ENCODE assay signal across 15 mouse cellular contexts in genomic region chr9:66927696-66928402, GRCm38 (mm10). TPM values are rescaled to one million over a fixed set of nuclear protein-coding genes. Genes with fewer than 3 reads are reported as not detected.
DNase-seq lines count a peak whose midpoint lies in the region; ATAC-seq lines count a peak whose summit lies in the region.
"Had no signal": no experiment of that assay in that cellular context is flagged by ENCODE, and none has a peak within 500 bp of the region (broad histone marks: within the 10 kb centered on the region; RNA-seq: fewer than 3 reads in every experiment).

No protein-coding gene starts in this region.

- no peak overlapping the region for H3K27ac ChIP-seq in hindbrain, embryonic 14.5 days
- H3K27ac ChIP-seq in hindbrain, embryonic 12.5 days: no peak overlapping the region
- H3K27ac ChIP-seq in neural tube, embryonic 13.5 days (replicated peaks): peak overlapping the region; percentile 33; the same call in 1 of the 2 replicates
- H3K27ac ChIP-seq in neural tube, embryonic 15.5 days (replicated peaks): no peak overlapping the region
- H3K27ac ChIP-seq: gastrocnemius, adult 2 months; liver, embryonic 12.5 days had no signal

- no peaks in the 10 kb centered on the region for H3K4me1 ChIP-seq in hindbrain, embryonic 14.5 days (replicated peaks; ENCODE audit: control insufficient read depth, insufficient read depth, low read length)
- no peaks in the 10 kb centered on the region for H3K4me1 ChIP-seq in hindbrain, embryonic 12.5 days
- H3K4me1 ChIP-seq in neural tube, embryonic 13.5 days (replicated peaks): 0 out of 2 replicates have a peak, but pooled peaks cover 4% of the 10 kb centered on the region
- H3K4me1 ChIP-seq in neural tube, embryonic 15.5 days: 0 out of 2 replicates have a peak, but pooled peaks cover 5% of the 10 kb centered on the region
- H3K4me1 ChIP-seq: liver, embryonic 12.5 days had no signal

- H3K9ac ChIP-seq in hindbrain, embryonic 14.5 days: no peak overlapping the region
- no peak overlapping the region for H3K9ac ChIP-seq in hindbrain, embryonic 12.5 days
- no peak overlapping the region for H3K9ac ChIP-seq in neural tube, embryonic 13.5 days
- H3K9ac ChIP-seq in neural tube, embryonic 15.5 days (replicated peaks): no peak overlapping the region
- H3K9ac ChIP-seq: liver, embryonic 12.5 days had no signal

- no peak overlapping the region for H3K4me2 ChIP-seq in hindbrain, embryonic 14.5 days (replicated peaks)
- H3K4me2 ChIP-seq in hindbrain, embryonic 12.5 days (replicated peaks): no peak overlapping the region
- H3K4me2 ChIP-seq in neural tube, embryonic 13.5 days: no peak overlapping the region
- H3K4me2 ChIP-seq in neural tube, embryonic 15.5 days: no peak overlapping the region
- H3K4me2 ChIP-seq: liver, embryonic 12.5 days had no signal

- peak; percentile 78; the same call in 1 of the 2 replicates for ATAC-seq in cerebellum, adult (ENCODE audit: insufficient number of reproducible peaks, low FRiP score, low TSS enrichment)
- ATAC-seq in hindbrain, embryonic 14.5 days (ENCODE audit: low FRiP score): peak; percentile 31; the same call in 1 of the 2 replicates
- no peak for ATAC-seq in hindbrain, embryonic 12.5 days (ENCODE audit: low FRiP score)
- ATAC-seq in neural tube, embryonic 13.5 days (ENCODE audit: low read depth): peak; percentile 40; the same call in 1 of the 2 replicates
- no peak for ATAC-seq in neural tube, embryonic 15.5 days (ENCODE audit: low FRiP score)
- ATAC-seq: liver, embryonic 12.5 days; Patski had no signal

- no peak overlapping the region for H3K4me3 ChIP-seq in hindbrain, embryonic 14.5 days (replicated peaks; ENCODE audit: low read length)
- H3K4me3 ChIP-seq in hindbrain, embryonic 12.5 days: no peak overlapping the region
- H3K4me3 ChIP-seq in neural tube, embryonic 13.5 days: no peak overlapping the region
- no peak overlapping the region for H3K4me3 ChIP-seq in neural tube, embryonic 15.5 days (replicated peaks)
- H3K4me3 ChIP-seq: erythroblast, embryonic 14.5 days; gastrocnemius, adult 2 months; liver, embryonic 12.5 days had no signal

- H3K36me3 ChIP-seq in hindbrain, embryonic 14.5 days (replicated peaks; ENCODE audit: control insufficient read depth, insufficient read depth): no peaks in the 10 kb centered on the region
- H3K36me3 ChIP-seq in hindbrain, embryonic 12.5 days: no peaks in the 10 kb centered on the region
- H3K36me3 ChIP-seq in neural tube, embryonic 13.5 days: no peaks in the 10 kb centered on the region
- no peaks in the 10 kb centered on the region for H3K36me3 ChIP-seq in neural tube, embryonic 15.5 days
- H3K36me3 ChIP-seq: liver, embryonic 12.5 days had no signal

- intact Hi-C loops in gastrocnemius, postnatal 36 days (cut with DNase I): loop anchor here (5.0 kb wide), 1 partner anchor 86 kb away; no protein-coding TSS in a partner anchor

- no peaks in the 10 kb centered on the region for H3K27me3 ChIP-seq in hindbrain, embryonic 14.5 days (ENCODE audit: control insufficient read depth, insufficient read depth, low read length)
- no peaks in the 10 kb centered on the region for H3K27me3 ChIP-seq in hindbrain, embryonic 12.5 days
- H3K27me3 ChIP-seq in neural tube, embryonic 13.5 days: no peaks in the 10 kb centered on the region
- H3K27me3 ChIP-seq in neural tube, embryonic 15.5 days (replicated peaks): no peaks in the 10 kb centered on the region
- H3K27me3 ChIP-seq: Patski had no signal

- WGBS in hindbrain, embryonic 14.5 days: 62% methylated on average over 8 of the region's 8 CpGs
- WGBS in hindbrain, embryonic 12.5 days: 69% methylated on average over 8 of the region's 8 CpGs
- 59% methylated on average over 8 of the region's 8 CpGs for WGBS in neural tube, embryonic 13.5 days
- 54% methylated on average over 8 of the region's 8 CpGs for WGBS in neural tube, embryonic 15.5 days

- DNase-seq in cerebellum, adult 11-12 months: no peak
- peak; percentile 42 for DNase-seq in hindbrain, embryonic 14.5 days (ENCODE audit: low spot score)
- no peak for DNase-seq in gastrocnemius, postnatal 36 days
- DNase-seq in natural killer cell, adult 2 months (ENCODE audit: low spot score in 2 of 2): no peak
- DNase-seq: embryo, embryonic 11 days; gastrocnemius, adult 2 months; heart, postnatal 4 days; kidney, adult 2 months had no signal

- H3K9me3 ChIP-seq in hindbrain, embryonic 14.5 days (ENCODE audit: control insufficient read depth, low read length): no peaks in the 10 kb centered on the region
- H3K9me3 ChIP-seq in hindbrain, embryonic 12.5 days (replicated peaks): no peaks in the 10 kb centered on the region
- H3K9me3 ChIP-seq in neural tube, embryonic 13.5 days: no peaks in the 10 kb centered on the region
- H3K9me3 ChIP-seq in neural tube, embryonic 15.5 days (replicated peaks): no peaks in the 10 kb centered on the region
- H3K9me3 ChIP-seq: liver, embryonic 12.5 days had no signal

RNA-seq across cellular contexts. Expression of gene Rab8b, which starts 8.4 kb away (rescaled TPM):
- polyA plus RNA-seq in hindbrain, embryonic 14.5 days (2014; fragmentation: Nextera tagmentation; extraction: Ambion mirVana): 33.8 and 38.2 TPM in 2 replicates
- 33.9 and 39.6 TPM in 2 replicates for polyA plus RNA-seq in hindbrain, embryonic 12.5 days (2016; fragmentation: Nextera tagmentation; extraction: Ambion mirVana)
- polyA plus RNA-seq in neural tube, embryonic 13.5 days (2015; fragmentation: Nextera tagmentation; extraction: Ambion mirVana): 30.5 and 36.5 TPM in 2 replicates
- 30.8 and 32.1 TPM in 2 replicates for polyA plus RNA-seq in neural tube, embryonic 15.5 days (2015; fragmentation: Nextera tagmentation; extraction: Ambion mirVana)
- total RNA-seq in gastrocnemius, postnatal 36 days (2021): 1 to 10 TPM; 5.0 to 5.5 TPM

RNA-seq across cellular contexts. Expression of gene Rps27l, which starts 18.0 kb away (rescaled TPM):
- polyA plus RNA-seq in hindbrain, embryonic 14.5 days (2014; fragmentation: Nextera tagmentation; extraction: Ambion mirVana): 215 and 261 TPM in 2 replicates
- 448 and 466 TPM in 2 replicates for polyA plus RNA-seq in hindbrain, embryonic 12.5 days (2016; fragmentation: Nextera tagmentation; extraction: Ambion mirVana)
- 341 and 348 TPM in 2 replicates for polyA plus RNA-seq in neural tube, embryonic 13.5 days (2015; fragmentation: Nextera tagmentation; extraction: Ambion mirVana)
- polyA plus RNA-seq in neural tube, embryonic 15.5 days (2015; fragmentation: Nextera tagmentation; extraction: Ambion mirVana): 234 and 310 TPM in 2 replicates
- 100 to 1,000 TPM; 170 to 203 TPM for total RNA-seq in gastrocnemius, postnatal 36 days (2021)

RNA-seq across cellular contexts. Expression of gene Lactb, which starts 47.4 kb away (rescaled TPM):
- 15.4 and 17.8 TPM in 2 replicates for polyA plus RNA-seq in hindbrain, embryonic 14.5 days (2014; fragmentation: Nextera tagmentation; extraction: Ambion mirVana)
- polyA plus RNA-seq in hindbrain, embryonic 12.5 days (2016; fragmentation: Nextera tagmentation; extraction: Ambion mirVana): 10.3 and 11.8 TPM in 2 replicates
- 11.4 and 13.3 TPM in 2 replicates for polyA plus RNA-seq in neural tube, embryonic 13.5 days (2015; fragmentation: Nextera tagmentation; extraction: Ambion mirVana)
- polyA plus RNA-seq in neural tube, embryonic 15.5 days (2015; fragmentation: Nextera tagmentation; extraction: Ambion mirVana): 12.4 and 12.7 TPM in 2 replicates
- total RNA-seq in gastrocnemius, postnatal 36 days (2021): 10 to 100 TPM; 20.8 to 22.1 TPM

Comparison
In these comparisons a context has a peak if more than half of its experiments do, and no peak if none do; other contexts are left out.
1. ATAC-seq: peak in cerebellum, adult (single experiment), hindbrain, embryonic 14.5 days (single experiment) and neural tube, embryonic 13.5 days (single experiment); none in hindbrain, embryonic 12.5 days (single experiment) and neural tube, embryonic 15.5 days (single experiment).